Mouse (Mus musculus): ENCODE measurements around the gene Ifit1bl2.

GRCm38 (mm10) chr19:34568988-34569895 is 71.3 kb downstream of the Ifit1bl2 start:
- TF ChIP-seq CTCF (conservative IDR thresholded peaks at IDR 0.05; ENCODE audit: insufficient read depth, insufficient read length, low read depth, low read length) (no peak), POLR2A (IDR thresholded peaks at IDR 0.05; ENCODE audit: low read depth, low read length) (no peak)
